Mouse (Mus musculus): ENCODE measurements at regions not wholly inside any gene's neighbourhood (a gene's known extent, or its start where the extent isn't known, plus 50 kb on each side); places are given as distances from the start of the nearest gene placed in this dataset.

DNA sequence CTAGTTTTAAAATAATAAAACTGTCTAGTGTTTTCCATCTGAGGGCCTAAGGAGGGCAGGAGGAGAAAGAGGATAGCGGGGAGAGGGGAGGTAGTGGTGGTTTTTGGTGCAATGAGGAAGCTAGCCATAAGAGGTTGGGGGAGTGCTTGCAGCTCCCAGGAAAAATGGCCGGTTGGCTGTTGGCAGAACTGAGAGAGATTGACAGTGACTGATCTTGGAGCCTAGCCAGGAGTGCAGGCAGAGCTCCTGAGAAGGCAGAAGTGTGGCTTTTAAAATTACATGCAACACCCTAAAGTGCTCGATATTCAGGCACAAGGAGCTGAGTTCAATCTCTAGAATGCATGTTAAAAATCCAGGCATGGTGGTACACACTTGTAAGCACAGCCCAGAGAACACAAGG, 938.3 kb upstream of the 2610301B20Rik start:
- DNase-seq, result no peak

DNA sequence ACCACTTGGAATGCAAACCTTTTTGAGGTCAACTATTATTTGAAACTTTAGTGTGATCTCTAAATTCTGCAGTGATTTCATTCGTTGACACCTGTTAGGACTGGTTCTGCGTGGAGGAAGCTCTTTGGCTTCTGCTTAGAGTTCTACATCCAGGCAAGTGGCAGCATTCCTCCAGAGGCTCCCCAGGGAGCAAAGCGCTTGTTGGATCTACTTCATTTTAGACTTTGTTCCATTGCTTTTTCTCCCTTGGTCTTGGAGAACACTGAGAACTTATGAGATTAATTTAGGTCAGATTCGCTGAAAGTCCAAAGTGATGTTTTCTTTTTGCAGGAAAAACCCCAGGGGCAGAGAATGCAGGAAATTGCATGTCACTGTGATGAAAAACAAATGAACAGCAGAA, 922.9 kb upstream of the 2610301B20Rik start:
- DNase-seq, result no peak

GRCm38 (mm10) chr4:9974631-9975030, 899.7 kb upstream of the 2610301B20Rik start:
- DNase-seq, result no peak

DNA sequence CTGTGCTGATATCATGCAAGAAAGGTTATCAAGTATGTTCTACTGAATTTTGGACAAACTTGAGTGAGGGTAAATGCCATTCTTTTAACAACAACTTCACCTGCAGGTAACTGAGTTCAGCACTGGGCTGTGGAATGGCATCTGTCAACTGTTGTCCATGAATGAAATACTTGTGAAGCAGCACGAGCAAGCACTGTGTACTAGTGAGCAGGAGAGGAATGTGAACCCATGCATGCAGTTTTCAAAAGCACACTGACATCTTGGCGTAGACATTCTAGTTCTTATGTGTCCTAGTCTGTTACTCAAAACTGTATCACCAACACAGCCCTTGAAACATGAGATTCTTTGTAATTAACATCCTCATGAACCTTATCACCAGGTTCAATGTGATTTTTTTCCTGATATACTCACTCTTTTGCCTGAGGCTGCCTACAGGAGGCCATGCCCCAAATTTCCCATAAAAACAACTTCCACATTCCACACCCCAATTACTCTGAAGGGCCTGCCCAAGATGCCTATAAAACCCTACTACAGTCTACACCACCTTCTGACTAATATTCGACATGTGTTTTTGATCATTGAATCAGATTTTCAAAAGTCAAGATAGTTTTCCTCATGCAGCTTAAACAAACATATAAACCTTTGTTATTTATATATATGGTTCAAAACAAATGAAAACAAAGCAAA, 892.8 kb upstream of the 2610301B20Rik start:
- DNase-seq, result no peak

DNA sequence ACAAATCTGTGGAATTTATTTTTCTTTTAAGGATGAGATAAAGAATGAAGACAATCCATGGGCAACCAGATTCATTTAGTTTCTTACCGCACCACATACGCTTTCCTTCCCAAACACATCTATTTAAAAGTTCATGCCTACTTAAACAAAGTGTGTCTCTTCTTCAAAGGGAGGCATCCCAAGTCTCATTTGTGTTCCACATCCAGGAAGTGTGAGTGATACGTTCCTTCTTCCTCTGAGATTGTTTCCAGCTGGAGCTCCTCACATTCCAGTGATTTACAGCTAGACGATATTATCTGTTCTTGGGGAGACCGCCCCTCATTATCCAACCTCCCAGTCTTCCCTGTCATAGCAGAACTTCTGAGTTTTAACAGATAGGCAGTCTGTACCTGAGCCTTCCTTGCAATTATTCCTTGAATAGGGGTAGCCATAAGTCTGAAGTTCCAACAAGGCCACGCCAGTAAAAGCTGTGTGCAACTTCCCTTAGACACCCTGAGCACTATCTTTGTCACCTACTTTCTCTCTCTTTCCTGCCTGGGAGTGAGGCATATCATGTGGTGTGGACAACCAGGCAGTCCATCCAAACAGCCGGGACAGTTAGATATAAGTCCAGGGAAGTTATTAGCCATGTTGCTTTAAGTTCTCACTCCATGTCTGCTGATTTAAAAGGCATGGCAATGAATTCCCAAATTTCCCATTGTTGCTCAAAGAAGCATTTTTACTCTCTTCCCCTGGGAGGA, 891.3 kb upstream of the 2610301B20Rik start:
- DNase-seq, result no peak

- no peak for DNase-seq
Observed at GRCm38 (mm10) chr4:9993871-9994270, 880.4 kb upstream of the 2610301B20Rik start.

- DNase-seq, result no peak
Observed at GRCm38 (mm10) chr4:9994466-9994865, 879.8 kb upstream of the 2610301B20Rik start.

DNA sequence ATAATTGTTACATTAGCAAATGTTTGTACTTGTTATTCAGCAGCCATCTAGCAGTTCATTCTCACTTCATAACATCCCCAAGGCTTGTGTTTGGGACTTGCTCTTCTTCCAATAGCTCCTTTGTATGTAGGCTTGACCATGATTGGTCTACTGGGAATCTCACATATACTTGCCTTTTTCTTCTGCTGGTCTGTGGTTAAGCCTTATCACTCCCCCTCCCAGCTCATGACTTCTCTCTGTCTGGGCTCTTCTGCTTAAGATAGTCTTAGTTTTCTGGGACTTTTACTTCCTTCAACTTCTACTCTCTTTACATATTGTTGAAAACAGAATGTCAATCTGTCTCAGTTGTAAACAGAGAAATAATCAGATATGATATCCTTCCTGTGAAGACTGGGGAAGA, 844.0 kb upstream of the 2610301B20Rik start:
- DNase-seq, result no peak

- no peak for DNase-seq
Observed at GRCm38 (mm10) chr4:10031764-10032163, 842.5 kb upstream of the 2610301B20Rik start.

GRCm38 (mm10) chr4:10035336-10035735, 839.0 kb upstream of the 2610301B20Rik start:
- DNase-seq, result no peak

DNA sequence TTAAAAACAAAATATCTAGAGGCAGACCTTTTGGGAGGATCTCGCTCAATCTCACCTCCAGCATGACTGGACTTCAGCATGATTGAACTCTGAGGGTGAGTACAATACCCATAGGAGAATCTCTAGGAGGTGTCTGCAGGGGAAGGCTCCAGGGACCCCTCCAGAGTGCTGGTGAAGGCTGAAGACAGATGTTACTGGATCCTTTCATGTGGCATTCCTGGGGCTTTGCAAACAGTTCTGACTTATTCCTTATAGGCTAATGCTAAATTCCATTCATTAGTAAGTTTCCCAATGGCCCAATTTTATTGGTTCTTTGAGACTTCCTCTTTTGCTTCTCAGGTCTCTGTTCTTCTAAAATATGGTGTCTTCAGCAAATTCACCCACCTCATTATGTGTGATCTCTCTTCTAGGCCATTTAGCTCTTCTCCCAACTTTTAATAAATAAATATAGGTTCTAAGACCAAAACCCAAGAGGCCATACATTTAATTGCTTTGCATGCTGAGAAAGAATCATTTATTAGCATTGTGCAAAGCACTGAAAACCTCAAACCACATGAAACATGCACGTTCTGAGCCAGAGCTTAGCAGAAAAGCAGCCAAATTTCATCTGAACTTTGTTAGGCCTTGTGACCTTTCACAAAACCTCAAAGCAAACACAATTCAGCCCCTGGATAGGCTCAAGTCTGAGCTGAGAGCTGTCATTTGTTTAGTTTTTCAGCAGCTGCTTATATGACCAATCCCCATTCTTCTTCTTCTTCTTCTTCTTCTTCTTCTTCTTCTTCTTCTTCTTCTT, 832.8 kb upstream of the 2610301B20Rik start:
- no peak for DNase-seq

DNA sequence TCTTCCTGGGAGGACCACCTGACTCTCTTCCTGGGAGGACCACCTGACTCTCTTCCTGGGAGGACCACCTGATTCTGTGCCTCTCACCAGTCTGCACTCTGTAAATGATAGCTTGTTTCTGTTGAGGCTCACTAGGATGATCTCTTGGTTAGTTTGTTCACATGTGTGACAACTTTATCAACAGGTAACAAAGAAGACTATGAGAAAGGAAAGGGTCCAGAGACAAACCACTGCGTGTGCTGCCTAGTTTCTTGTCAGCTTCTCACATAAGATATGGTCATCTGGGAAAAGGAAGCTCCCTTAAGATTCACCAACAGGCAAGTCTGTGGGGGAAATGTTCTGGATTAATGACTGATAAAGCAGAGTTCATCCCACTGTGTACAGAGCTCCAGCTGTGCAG, 825.5 kb upstream of the 2610301B20Rik start:
- DNase-seq, result no peak

GRCm38 (mm10) chr4:10049411-10049810, 824.9 kb upstream of the 2610301B20Rik start:
- DNase-seq, result no peak

GRCm38 (mm10) chr4:10051296-10052267, 822.7 kb upstream of the 2610301B20Rik start:
- DNase-seq, result no peak

- DNase-seq, result no peak
Observed at GRCm38 (mm10) chr4:10052869-10053268, 821.4 kb upstream of the 2610301B20Rik start.

GRCm38 (mm10) chr4:10072500-10073106, 801.7 kb upstream of the 2610301B20Rik start:
- DNase-seq, result no peak

DNA sequence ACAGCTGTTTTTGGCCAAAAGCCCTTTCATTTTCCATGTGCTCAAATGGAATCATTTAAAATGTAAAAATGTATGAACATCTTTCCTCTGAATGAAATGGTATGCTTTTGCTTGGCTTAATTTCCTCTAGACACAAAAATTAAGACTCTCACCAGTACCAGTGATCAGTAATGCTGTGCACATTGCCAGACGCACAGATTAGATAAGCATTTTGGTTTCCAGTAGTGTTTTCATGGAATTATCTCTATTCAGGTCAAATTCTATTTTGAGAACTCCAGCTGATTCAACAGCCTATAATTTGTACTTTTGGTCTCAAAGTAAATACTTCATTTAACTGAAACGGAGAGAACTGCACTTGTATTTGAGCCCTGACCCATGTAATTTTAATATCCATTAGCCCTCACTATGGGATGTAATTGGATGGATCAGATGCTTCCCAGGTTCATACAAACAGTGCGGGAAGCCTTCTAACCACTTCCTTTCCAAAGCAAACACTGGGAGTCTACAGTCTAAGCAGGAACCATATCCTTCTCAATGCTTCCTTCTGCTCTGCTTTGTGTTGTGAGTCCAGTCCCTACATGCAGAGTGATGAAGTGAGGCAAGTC, 794.6 kb upstream of the 2610301B20Rik start:
- DNase-seq, result no peak

- no peak for DNase-seq
Observed at GRCm38 (mm10) chr4:10114831-10115230, 759.5 kb upstream of the 2610301B20Rik start.

DNA sequence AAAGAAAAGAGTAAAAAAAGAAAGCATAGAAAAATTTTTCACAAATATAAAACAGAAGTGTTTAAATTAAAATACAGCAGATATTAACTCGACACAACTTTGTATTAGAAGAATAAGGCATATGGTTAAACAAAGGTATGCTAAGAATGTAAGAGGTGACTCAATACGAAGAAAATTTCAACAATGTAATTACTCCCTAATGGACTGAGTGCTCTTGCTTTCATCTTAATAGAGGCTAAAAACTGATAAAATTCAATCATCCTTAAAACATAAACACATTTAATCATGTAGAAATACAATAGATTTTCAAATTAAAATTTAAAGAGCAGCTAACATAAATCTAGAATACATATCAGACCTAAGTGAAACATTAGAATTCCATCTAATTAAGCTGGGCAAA, 756.3 kb upstream of the 2610301B20Rik start:
- no peak for DNase-seq

DNA sequence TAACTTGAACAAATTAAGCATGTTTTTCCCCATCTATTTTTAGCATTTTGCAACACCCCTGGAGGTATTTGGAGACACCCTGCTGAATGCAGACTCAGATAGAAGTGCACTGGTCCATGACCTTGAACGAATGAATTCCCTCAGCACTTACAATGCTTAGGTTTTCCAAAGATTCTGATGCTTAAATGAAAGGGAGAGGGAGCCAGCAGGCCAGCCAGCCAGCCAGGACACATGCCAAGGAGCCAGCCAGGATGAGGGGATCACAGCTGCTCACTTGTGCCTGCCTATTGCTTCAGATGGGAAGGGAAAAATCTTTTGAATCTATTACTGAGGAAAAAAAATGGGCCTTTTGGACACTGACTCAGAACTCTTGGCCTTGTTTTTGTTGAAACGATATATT, 750.0 kb upstream of the 2610301B20Rik start:
- no peak for DNase-seq

DNA sequence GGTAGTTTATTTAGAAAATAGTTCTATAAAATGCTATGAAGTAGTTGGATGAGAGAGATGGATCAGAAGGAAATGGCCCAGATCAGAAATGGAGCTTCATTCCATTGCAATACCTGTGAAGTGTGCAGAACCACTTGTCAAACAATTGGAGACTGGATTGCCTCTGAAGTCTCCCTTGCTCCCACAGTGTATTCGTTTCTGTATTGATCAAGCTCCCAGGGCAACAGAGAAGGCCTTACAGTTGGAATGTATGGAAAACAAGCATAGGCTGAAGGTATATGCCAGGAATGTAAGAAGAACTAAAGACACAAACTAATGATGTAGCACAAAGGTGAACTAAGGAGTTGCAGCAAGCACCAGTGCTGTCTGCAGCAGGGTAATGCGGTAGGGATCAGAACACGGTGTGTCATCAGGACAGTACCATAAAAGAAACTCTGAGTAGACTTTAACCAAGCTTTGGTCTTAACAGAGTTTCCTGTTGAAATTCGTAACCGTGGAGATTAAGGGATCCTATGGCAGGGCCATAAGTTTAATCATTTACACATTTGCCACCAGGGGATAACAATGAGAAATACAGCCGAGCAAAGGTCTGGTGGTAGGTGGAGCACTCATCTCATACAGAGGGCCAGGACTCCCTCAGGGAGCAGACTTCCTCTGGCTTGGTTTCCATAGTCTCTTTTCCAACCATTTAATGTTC, 732.9 kb upstream of the 2610301B20Rik start:
- no peak for DNase-seq
